Mouse (Mus musculus): ENCODE data around the gene Add2.

DNA sequence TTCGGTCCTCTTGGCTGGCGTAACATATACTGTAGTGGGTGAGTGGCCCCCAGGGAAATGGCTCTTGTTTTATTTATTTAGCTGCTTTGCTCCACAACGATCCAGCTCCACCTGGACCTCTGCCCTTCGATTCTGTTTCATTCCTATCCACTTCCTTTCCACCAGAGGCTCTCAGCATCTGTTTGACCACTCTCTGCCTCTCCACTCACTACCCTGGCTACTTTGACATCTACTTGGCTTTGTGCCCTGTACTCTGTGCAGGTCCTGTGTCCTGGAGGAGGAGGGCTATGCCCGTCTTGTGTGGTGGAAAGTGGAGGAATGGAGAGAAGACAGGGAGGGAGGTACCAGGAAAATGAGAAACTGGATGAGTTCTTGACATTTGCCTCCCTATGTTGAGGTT lies 33.7 kb downstream of the Add2 start:
- TF ChIP-seq POLR2A (IDR thresholded peaks at IDR 0.05; ENCODE audit: extremely low read depth, insufficient read depth, low read length) (no peak), CTCF (IDR thresholded peaks at IDR 0.05; ENCODE audit: extremely low read depth, insufficient read depth, low read length) (no peak)

Data from cortical plate, adult 2 months (tissue).